Mouse (Mus musculus): ENCODE data around the gene Vmn1r197. TPM values are rescaled to one million over a fixed set of nuclear protein-coding genes. Genes with fewer than 3 reads are reported as not detected.
"Not testable (repeated sequence)": the region's sequence is repeated elsewhere in the genome, so short reads cannot be mapped to it uniquely, and the experiment has no call there.

The Vmn1r197 gene
- polyA plus RNA-seq, 1 experiment: not detected

DNA sequence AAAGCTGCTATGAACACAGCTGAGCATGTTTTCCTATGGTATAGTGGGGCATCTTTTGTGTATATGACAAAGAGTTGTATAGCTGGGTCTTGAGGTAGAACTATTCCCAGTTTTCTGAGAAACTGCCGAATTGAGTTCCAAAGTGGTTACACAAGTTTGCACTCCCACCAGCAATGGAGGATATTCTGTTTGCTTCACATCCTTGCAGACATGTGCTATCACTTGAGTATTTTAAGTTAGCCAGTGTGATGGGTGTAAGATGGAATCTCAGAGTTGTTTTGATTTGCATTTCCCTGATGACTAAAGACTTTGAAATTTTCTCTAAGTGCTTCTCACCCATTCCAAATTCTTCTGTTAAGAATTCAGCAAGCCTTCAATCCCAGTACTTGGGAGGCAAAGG lies 11.2 kb downstream of the Vmn1r197 start:
- WGBS: 80% methylated on average over 1 of the region's 1 CpGs
- Histone ChIP-seq H3K27ac (ENCODE audit: insufficient read depth, low read depth, low read length) (no peak overlapping the region), H3K4me1 (ENCODE audit: control insufficient read depth, insufficient read depth, low read length) (no peaks in the 10 kb centered on the region), H3K4me3 (ENCODE audit: insufficient read depth, low read depth, low read length) (no peak overlapping the region), H3K36me3 (ENCODE audit: control insufficient read depth, insufficient read depth, low read length) (no peaks in the 10 kb centered on the region), H3K27me3 (replicated peaks; ENCODE audit: control insufficient read depth, insufficient read depth, low read length) (no peaks in the 10 kb centered on the region)
- no peak for DNase-seq
- no peak for TF ChIP-seq CTCF (conservative IDR thresholded peaks at IDR 0.05; ENCODE audit: insufficient read depth, insufficient read length, low read depth, low read length)
- no peak for TF ChIP-seq POLR2A (IDR thresholded peaks at IDR 0.05; ENCODE audit: low read depth, low read length)

DNA sequence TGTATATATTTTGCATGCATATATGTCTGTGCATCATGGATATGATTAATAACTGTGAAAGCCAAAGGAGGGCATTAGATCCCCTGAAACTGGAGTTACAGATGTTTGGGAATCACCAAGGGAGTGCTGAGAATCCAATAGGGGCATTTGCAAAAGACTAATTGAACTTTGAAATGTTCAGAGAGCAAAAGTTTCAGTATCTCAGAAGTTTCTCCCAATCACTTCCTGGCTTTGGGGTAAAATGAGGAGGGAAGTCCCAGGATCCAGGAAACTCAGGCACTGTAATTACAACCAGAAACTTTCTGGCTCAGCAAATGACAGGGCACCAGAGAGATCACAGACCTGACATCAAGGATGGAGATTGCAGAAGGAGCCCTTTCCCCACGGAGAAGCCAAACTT lies 25.7 kb downstream of the Vmn1r197 start, which contains the start of gene Vmn1r198:
Gene Vmn1r198 (plus strand): TSS at position 301 of the 400 bp plus-strand sequence.
- Histone ChIP-seq H3K27me3 (replicated peaks; ENCODE audit: control insufficient read depth, insufficient read depth, low read length) (no peaks in the 10 kb centered on the region), H3K4me1 (ENCODE audit: control insufficient read depth, insufficient read depth, low read length) (no peaks in the 10 kb centered on the region), H3K36me3 (ENCODE audit: control insufficient read depth, insufficient read depth, low read length) (no peaks in the 10 kb centered on the region), H3K27ac (ENCODE audit: insufficient read depth, low read depth, low read length) (no peak within 1 kb of the TSS), H3K4me3 (ENCODE audit: insufficient read depth, low read depth, low read length) (no peak within 1 kb of the TSS)
- no peak for DNase-seq
- 37% methylated on average over 1 of the region's 1 CpGs for WGBS
- no peak for TF ChIP-seq CTCF (conservative IDR thresholded peaks at IDR 0.05; ENCODE audit: insufficient read depth, insufficient read length, low read depth, low read length)
- TF ChIP-seq POLR2A (IDR thresholded peaks at IDR 0.05; ENCODE audit: low read depth, low read length): no peak

DNA sequence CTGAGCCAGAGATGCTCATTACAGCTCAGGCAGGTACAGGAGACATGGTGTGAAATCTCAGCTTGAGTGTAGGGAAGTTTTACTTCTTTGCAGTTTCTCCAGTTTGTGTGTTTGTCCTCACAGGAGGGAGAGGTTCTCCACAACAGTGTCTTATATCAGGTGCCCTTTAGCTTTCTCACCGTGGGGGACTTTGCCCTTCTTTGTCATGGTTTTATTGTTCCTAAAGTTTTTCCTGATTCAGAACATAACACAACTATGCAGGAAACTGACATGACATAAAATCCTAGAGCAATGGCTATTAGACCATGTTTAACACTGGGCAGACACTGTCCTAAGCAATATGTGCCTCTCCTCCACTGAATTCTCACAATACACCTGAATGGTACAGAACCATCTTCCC lies 26.4 kb downstream of the Vmn1r197 start:
- no peak overlapping the region for H3K27ac ChIP-seq (ENCODE audit: insufficient read depth, low read depth, low read length)
- no peak for TF ChIP-seq POLR2A (IDR thresholded peaks at IDR 0.05; ENCODE audit: low read depth, low read length)
- no peak overlapping the region for H3K4me3 ChIP-seq (ENCODE audit: insufficient read depth, low read depth, low read length)
- no peak for DNase-seq
- WGBS: 63% methylated on average over 1 of the region's 1 CpGs
- H3K27me3 ChIP-seq (replicated peaks; ENCODE audit: control insufficient read depth, insufficient read depth, low read length): no peaks in the 10 kb centered on the region
- H3K36me3 ChIP-seq (ENCODE audit: control insufficient read depth, insufficient read depth, low read length): no peaks in the 10 kb centered on the region
- no peaks in the 10 kb centered on the region for H3K4me1 ChIP-seq (ENCODE audit: control insufficient read depth, insufficient read depth, low read length)

DNA sequence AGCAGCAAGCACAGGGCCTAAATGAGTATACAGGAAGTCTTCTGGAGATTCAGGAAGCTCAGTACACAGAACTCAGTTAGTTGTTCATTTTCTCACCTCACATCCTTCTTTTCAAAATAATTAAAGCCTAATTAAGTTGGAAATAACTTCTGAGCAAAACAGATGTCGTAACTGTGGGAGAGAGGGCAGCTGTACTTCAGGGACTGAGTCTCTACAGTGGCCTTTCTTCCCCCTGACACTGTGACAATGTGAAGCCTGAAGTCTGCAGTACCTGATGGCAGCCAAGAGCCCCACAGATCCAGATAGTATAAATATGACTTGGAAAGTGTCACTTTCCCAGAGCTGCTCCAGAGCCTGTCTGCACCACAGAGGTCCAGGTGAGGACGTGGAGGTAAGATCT lies 55.1 kb downstream of the Vmn1r197 start, which contains the start of gene Vmn1r199:
Gene Vmn1r199 (plus strand): TSS at position 301 of the 400 bp plus-strand sequence.
- WGBS: 68% methylated on average over 2 of the region's 2 CpGs
- Histone ChIP-seq H3K4me3 (ENCODE audit: insufficient read depth, low read depth, low read length) (no peak within 1 kb of the TSS), H3K4me1 (ENCODE audit: control insufficient read depth, insufficient read depth, low read length) (no peaks in the 10 kb centered on the region), H3K27me3 (replicated peaks; ENCODE audit: control insufficient read depth, insufficient read depth, low read length) (no peaks in the 10 kb centered on the region), H3K36me3 (ENCODE audit: control insufficient read depth, insufficient read depth, low read length) (no peaks in the 10 kb centered on the region), H3K27ac (ENCODE audit: insufficient read depth, low read depth, low read length) (no peak within 1 kb of the TSS)
- TF ChIP-seq CTCF (conservative IDR thresholded peaks at IDR 0.05; ENCODE audit: insufficient read depth, insufficient read length, low read depth, low read length): no peak
- TF ChIP-seq POLR2A (IDR thresholded peaks at IDR 0.05; ENCODE audit: low read depth, low read length): no peak
- no peak for DNase-seq

DNA sequence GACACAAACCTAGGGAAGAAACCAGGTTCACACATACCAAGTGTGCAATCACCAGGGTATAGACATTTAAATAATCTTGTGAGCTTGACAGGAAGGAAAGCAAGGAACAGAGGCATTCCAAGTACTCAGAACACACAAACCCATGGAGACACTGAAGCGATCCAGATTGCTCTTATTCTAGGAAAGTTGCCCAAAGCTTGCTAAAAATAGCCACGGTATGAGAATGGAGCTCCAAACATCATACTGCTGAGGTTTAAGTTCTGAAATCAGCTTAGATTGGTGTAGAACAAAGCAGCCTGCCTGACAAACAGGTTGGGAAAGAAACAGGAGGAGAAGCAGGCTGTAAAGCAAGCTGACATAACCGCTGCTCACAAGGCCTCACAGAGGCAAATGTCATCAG lies 56.7 kb downstream of the Vmn1r197 start:
- not testable (repeated sequence) for H3K4me1 ChIP-seq (ENCODE audit: control insufficient read depth, insufficient read depth, low read length); DNase-seq
- 57% methylated on average over 3 of the region's 3 CpGs for WGBS

More for the DNA sequence above, 56.7 kb downstream of the Vmn1r197 start:
- H3K27ac ChIP-seq (ENCODE audit: insufficient read depth, low read depth, low read length); H3K4me3 ChIP-seq (ENCODE audit: insufficient read depth, low read depth, low read length); H3K36me3 ChIP-seq (ENCODE audit: control insufficient read depth, insufficient read depth, low read length); H3K27me3 ChIP-seq (replicated peaks; ENCODE audit: control insufficient read depth, insufficient read depth, low read length): not testable (repeated sequence)

Other genes starting within 250 kb of the Vmn1r197 start
- not detected in 2 replicates for gene Vmn1r188, start 240.1 kb upstream of the Vmn1r197 start, polyA plus RNA-seq (2012; rRNA removed)
- gene Vmn1r189, start 218.8 kb upstream of the Vmn1r197 start, polyA plus RNA-seq (2012; rRNA removed): not detected in 2 replicates
- not detected in 2 replicates for gene Vmn1r191, start 140.6 kb upstream of the Vmn1r197 start, polyA plus RNA-seq (2012; rRNA removed)
- not detected in 2 replicates for gene Vmn1r192, start 133.4 kb upstream of the Vmn1r197 start, polyA plus RNA-seq (2012; rRNA removed)
- gene Vmn1r193, start 101.4 kb upstream of the Vmn1r197 start, polyA plus RNA-seq (2012; rRNA removed): not detected in 2 replicates
- not detected in 2 replicates for gene Vmn1r194, start 80.4 kb upstream of the Vmn1r197 start, polyA plus RNA-seq (2012; rRNA removed)
- not detected in 2 replicates for gene Vmn1r195, start 54.1 kb upstream of the Vmn1r197 start, polyA plus RNA-seq (2012; rRNA removed)
- gene Vmn1r196, start 34.7 kb upstream of the Vmn1r197 start, polyA plus RNA-seq (2012; rRNA removed): not detected in 2 replicates
- gene Vmn1r198, start 25.8 kb downstream of the Vmn1r197 start, polyA plus RNA-seq (2012; rRNA removed): not detected in 2 replicates
- not detected in 2 replicates for gene Vmn1r199, start 55.2 kb downstream of the Vmn1r197 start, polyA plus RNA-seq (2012; rRNA removed)
- gene Vmn1r200, start 65.8 kb downstream of the Vmn1r197 start, polyA plus RNA-seq (2012; rRNA removed): not detected in 2 replicates
- gene Vmn1r201, start 147.3 kb downstream of the Vmn1r197 start, polyA plus RNA-seq (2012; rRNA removed): not detected in 2 replicates
- gene Vmn1r202, start 180.8 kb downstream of the Vmn1r197 start, polyA plus RNA-seq (2012; rRNA removed): not detected in 2 replicates
- gene Vmn1r203, start 193.5 kb downstream of the Vmn1r197 start, polyA plus RNA-seq (2012; rRNA removed): not detected in 2 replicates
- not detected in 2 replicates for gene Vmn1r204, start 228.6 kb downstream of the Vmn1r197 start, polyA plus RNA-seq (2012; rRNA removed)

All from kidney, adult 2 months (tissue).